ENCODE assay signal across 9 mouse cellular contexts in genomic region chr16:17832821-17833220, GRCm38 (mm10). TPM values are rescaled to one million over a fixed set of nuclear protein-coding genes. Genes with fewer than 3 reads are reported as not detected.
DNase-seq lines count a peak whose midpoint lies in the region; ATAC-seq and TF ChIP-seq lines count a peak whose summit lies in the region.
"Had no signal": no experiment of that assay in that cellular context is flagged by ENCODE, and none has a peak within 500 bp of the region (broad histone marks: within the 10 kb centered on the region; RNA-seq: fewer than 3 reads in every experiment).

TSS of gene B830017H08Rik (plus strand) at chr16:17833121.

- ATAC-seq in kidney, embryonic 15.5 days (replicated peaks; ENCODE audit: low FRiP score): no peak
- ATAC-seq in embryonic facial prominence, embryonic 12.5 days (ENCODE audit: insufficient number of reproducible peaks, insufficient read depth, low FRiP score, low TSS enrichment): no peak
- no peak for ATAC-seq in hindbrain, postnatal 0 days
- ATAC-seq in midbrain, postnatal 0 days (ENCODE audit: low FRiP score): no peak

- H3K9me3 ChIP-seq in kidney, embryonic 15.5 days (replicated peaks): no peaks in the 10 kb centered on the region
- H3K9me3 ChIP-seq in embryonic facial prominence, embryonic 12.5 days: no peaks in the 10 kb centered on the region
- no peaks in the 10 kb centered on the region for H3K9me3 ChIP-seq in hindbrain, postnatal 0 days (ENCODE audit: low read length)
- H3K9me3 ChIP-seq in midbrain, postnatal 0 days (ENCODE audit: low read length): no peaks in the 10 kb centered on the region

- H3K4me3 ChIP-seq in kidney, embryonic 15.5 days (replicated peaks): peak within 1 kb of the TSS; percentile 62
- peak within 1 kb of the TSS; percentile 49 for H3K4me3 ChIP-seq in embryonic facial prominence, embryonic 12.5 days
- peak within 1 kb of the TSS; percentile 53 for H3K4me3 ChIP-seq in hindbrain, postnatal 0 days (ENCODE audit: low read length)
- peak within 1 kb of the TSS; percentile 72 for H3K4me3 ChIP-seq in midbrain, postnatal 0 days (ENCODE audit: low read depth, low read length)

- H3K4me1 ChIP-seq in kidney, embryonic 15.5 days: peaks cover 31% of the 10 kb centered on the region
- peaks cover 12% of the 10 kb centered on the region for H3K4me1 ChIP-seq in embryonic facial prominence, embryonic 12.5 days
- peaks cover 9% of the 10 kb centered on the region for H3K4me1 ChIP-seq in hindbrain, postnatal 0 days (ENCODE audit: insufficient read depth, low read length)
- H3K4me1 ChIP-seq in midbrain, postnatal 0 days (ENCODE audit: insufficient read depth, low read length): peaks cover 12% of the 10 kb centered on the region; the same call in 1 of the 2 replicates

- no peak for TF ChIP-seq CTCF in hindbrain, postnatal 0 days (IDR thresholded peaks at IDR 0.05; ENCODE audit: low read depth)
- TF ChIP-seq CTCF in midbrain, postnatal 0 days (IDR thresholded peaks at IDR 0.05): no peak

- 35% methylated on average over 7 of the region's 7 CpGs for WGBS in kidney, embryonic 15.5 days
- 25% methylated on average over 7 of the region's 7 CpGs for WGBS in embryonic facial prominence, embryonic 12.5 days
- WGBS in hindbrain, postnatal 0 days: 15% methylated on average over 7 of the region's 7 CpGs
- WGBS in midbrain, postnatal 0 days: 18% methylated on average over 7 of the region's 7 CpGs

- H3K27ac ChIP-seq in kidney, embryonic 15.5 days: no peak within 1 kb of the TSS
- H3K27ac ChIP-seq in embryonic facial prominence, embryonic 12.5 days: no peak within 1 kb of the TSS
- peak within 1 kb of the TSS; percentile 92 for H3K27ac ChIP-seq in hindbrain, postnatal 0 days
- H3K27ac ChIP-seq in midbrain, postnatal 0 days (ENCODE audit: low read depth, low read length): peak within 1 kb of the TSS; percentile 87

- H3K9ac ChIP-seq in kidney, embryonic 15.5 days: peak within 1 kb of the TSS; percentile 44
- H3K9ac ChIP-seq in embryonic facial prominence, embryonic 12.5 days: peak within 1 kb of the TSS; percentile 61
- peak within 1 kb of the TSS; percentile 76 for H3K9ac ChIP-seq in hindbrain, postnatal 0 days (replicated peaks; ENCODE audit: low read length)
- H3K9ac ChIP-seq in midbrain, postnatal 0 days (replicated peaks; ENCODE audit: low read length, poor library complexity, severe bottlenecking): peak within 1 kb of the TSS; percentile 83

- H3K36me3 ChIP-seq in kidney, embryonic 15.5 days: no peaks in the 10 kb centered on the region
- H3K36me3 ChIP-seq in embryonic facial prominence, embryonic 12.5 days: no peaks in the 10 kb centered on the region
- H3K36me3 ChIP-seq in hindbrain, postnatal 0 days (ENCODE audit: insufficient read depth, low read length): no peaks in the 10 kb centered on the region
- 0 out of 2 replicates have a peak, but pooled peaks cover 4% of the 10 kb centered on the region for H3K36me3 ChIP-seq in midbrain, postnatal 0 days (ENCODE audit: insufficient read depth, low read length)

- no peak for DNase-seq in kidney, adult 18-20 months
- DNase-seq in hindbrain, postnatal 0 days (ENCODE audit: low spot score): no peak
- DNase-seq in midbrain, postnatal 0 days (ENCODE audit: low spot score): peak; percentile 31
- DNase-seq in spleen, postnatal 4 days (ENCODE audit: low spot score in 2 of 2): no peak
- DNase-seq in cerebellum, postnatal 14 days: no peak
- no peak for DNase-seq in adrenal gland, adult 18-20 months (ENCODE audit: low spot score in 2 of 2)

- H3K27me3 ChIP-seq in kidney, embryonic 15.5 days: peaks cover 96% of the 10 kb centered on the region
- peaks cover 78% of the 10 kb centered on the region for H3K27me3 ChIP-seq in embryonic facial prominence, embryonic 12.5 days
- peaks cover 14% of the 10 kb centered on the region; the same call in 1 of the 2 replicates for H3K27me3 ChIP-seq in hindbrain, postnatal 0 days (ENCODE audit: insufficient read depth, low read length)
- peaks cover 8% of the 10 kb centered on the region; the same call in 1 of the 2 replicates for H3K27me3 ChIP-seq in midbrain, postnatal 0 days (ENCODE audit: insufficient read depth, low read length)

- H3K4me2 ChIP-seq in kidney, embryonic 15.5 days: peak within 1 kb of the TSS; percentile 99
- peak within 1 kb of the TSS; percentile 83 for H3K4me2 ChIP-seq in embryonic facial prominence, embryonic 12.5 days (replicated peaks)
- H3K4me2 ChIP-seq in hindbrain, postnatal 0 days (ENCODE audit: low read depth, low read length): peak within 1 kb of the TSS; percentile 85
- peak within 1 kb of the TSS; percentile 89 for H3K4me2 ChIP-seq in midbrain, postnatal 0 days (ENCODE audit: low read depth, low read length, poor library complexity, severe bottlenecking)

RNA-seq across cellular contexts. Expression of gene B830017H08Rik, which starts in this region (rescaled TPM):
- 0.26 and 0.27 TPM in 2 replicates for polyA plus RNA-seq in kidney, embryonic 15.5 days (2015; fragmentation: Nextera tagmentation; extraction: Ambion mirVana)
- 0.47 and 0.70 TPM in 2 replicates for polyA plus RNA-seq in embryonic facial prominence, embryonic 12.5 days (2016; fragmentation: Nextera tagmentation; extraction: Ambion mirVana)
- 6.1 and 9.1 TPM in 2 replicates for total RNA-seq in hindbrain, postnatal 0 days (2014; rRNA removed)
- 6.3 and 6.4 TPM in 2 replicates for polyA plus RNA-seq in hindbrain, postnatal 0 days (2015; fragmentation: Nextera tagmentation; extraction: Ambion mirVana)
- total RNA-seq in midbrain, postnatal 0 days (2014; rRNA removed): 7.0 and 13.5 TPM in 2 replicates
- 7.8 and 8.5 TPM in 2 replicates for polyA plus RNA-seq in midbrain, postnatal 0 days (2015; fragmentation: Nextera tagmentation; extraction: Ambion mirVana)
- total RNA-seq in adrenal gland, adult 18-20 months (2021): not detected
- total RNA-seq: common myeloid progenitor, adult 5-6 weeks had no signal

Comparison
In these comparisons a context has a peak if more than half of its experiments do, and no peak if none do; other contexts are left out.
1. H3K27ac ChIP-seq: peak in hindbrain, postnatal 0 days (single experiment) and midbrain, postnatal 0 days (single experiment); none in kidney, embryonic 15.5 days (single experiment) and embryonic facial prominence, embryonic 12.5 days (single experiment).
2. Peak in every context shown above with its lines, with median percentiles within 50 percentile points of each other: H3K4me2 ChIP-seq, H3K4me3 ChIP-seq and H3K9ac ChIP-seq.